Mouse (Mus musculus) adrenal gland, adult 8-10 months (tissue): ENCODE results near the gene Rplp0. TPM values are rescaled to one million over a fixed set of nuclear protein-coding genes. Genes with fewer than 3 reads are reported as not detected.
"Not testable (repeated sequence)": the region's sequence is repeated elsewhere in the genome, so short reads cannot be mapped to it uniquely, and the experiment has no call there.

Experiments
- DNase-seq: peaks from one replicate; pipeline ENCODE4 v3.0.0; 2022
- total RNA-seq, 4 experiments: library from RNA; stranded (reverse); gene quantifications; 2 replicates each; pipeline ENCODE4 v1.2.4; 2022

The Rplp0 gene
- total RNA-seq, 4 experiments from 2014 or later = 682 to 769 (median 720) TPM

GRCm38 (mm10) chr5:115551386-115551785 lies 7.9 kb upstream of the Rplp0 start:
- no peak for DNase-seq

- no peak for DNase-seq
These were observed 7.5 kb upstream of the Rplp0 start for GRCm38 (mm10) chr5:115551799-115552198.

- DNase-seq = no peak
These were observed 5.4 kb upstream of the Rplp0 start for GRCm38 (mm10) chr5:115553801-115554420.

GRCm38 (mm10) chr5:115554536-115555291 lies 4.6 kb upstream of the Rplp0 start:
- DNase-seq = no peak

GRCm38 (mm10) chr5:115556217-115556616 lies 3.0 kb upstream of the Rplp0 start:
- DNase-seq = no peak

- DNase-seq = no peak
These were observed 979 bp upstream of the Rplp0 start for GRCm38 (mm10) chr5:115558182-115558794.

GRCm38 (mm10) chr5:115560336-115560905 lies 1.2 kb downstream of the Rplp0 start:
- no peak for DNase-seq

- DNase-seq = no peak
These were observed 4.7 kb downstream of the Rplp0 start for GRCm38 (mm10) chr5:115563771-115564585.

- DNase-seq = peak; percentile 56
These were observed 5.6 kb downstream of the Rplp0 start, which contains the start of gene Gcn1l1 for GRCm38 (mm10) chr5:115564737-115565393. Gene Gcn1l1, plus strand, starts transcription at chr5:115565254.

- DNase-seq = no peak
These were observed 6.1 kb downstream of the Rplp0 start for GRCm38 (mm10) chr5:115565403-115565802.

GRCm38 (mm10) chr5:115568681-115569080 lies 9.4 kb downstream of the Rplp0 start:
- DNase-seq = no peak

- no peak for DNase-seq
These were observed 10.0 kb downstream of the Rplp0 start for GRCm38 (mm10) chr5:115569308-115569707.

GRCm38 (mm10) chr5:115569721-115570120 lies 10.5 kb downstream of the Rplp0 start:
- no peak for DNase-seq

GRCm38 (mm10) chr5:115571086-115571485 lies 11.8 kb downstream of the Rplp0 start:
- no peak for DNase-seq

GRCm38 (mm10) chr5:115572679-115573535 lies 13.6 kb downstream of the Rplp0 start:
- no peak for DNase-seq

GRCm38 (mm10) chr5:115574992-115575391 lies 15.7 kb downstream of the Rplp0 start:
- DNase-seq = no peak

- not testable (repeated sequence) for DNase-seq
These were observed 18.4 kb downstream of the Rplp0 start for GRCm38 (mm10) chr5:115577686-115578085.

GRCm38 (mm10) chr5:115578922-115579321 lies 19.7 kb downstream of the Rplp0 start:
- no peak for DNase-seq

GRCm38 (mm10) chr5:115579363-115579762 lies 20.1 kb downstream of the Rplp0 start:
- no peak for DNase-seq

GRCm38 (mm10) chr5:115580229-115581001 lies 21.1 kb downstream of the Rplp0 start:
- DNase-seq = peak; percentile 55
